Mouse (Mus musculus): ENCODE data around the gene Tmem235.

The Tmem235 gene

DNA sequence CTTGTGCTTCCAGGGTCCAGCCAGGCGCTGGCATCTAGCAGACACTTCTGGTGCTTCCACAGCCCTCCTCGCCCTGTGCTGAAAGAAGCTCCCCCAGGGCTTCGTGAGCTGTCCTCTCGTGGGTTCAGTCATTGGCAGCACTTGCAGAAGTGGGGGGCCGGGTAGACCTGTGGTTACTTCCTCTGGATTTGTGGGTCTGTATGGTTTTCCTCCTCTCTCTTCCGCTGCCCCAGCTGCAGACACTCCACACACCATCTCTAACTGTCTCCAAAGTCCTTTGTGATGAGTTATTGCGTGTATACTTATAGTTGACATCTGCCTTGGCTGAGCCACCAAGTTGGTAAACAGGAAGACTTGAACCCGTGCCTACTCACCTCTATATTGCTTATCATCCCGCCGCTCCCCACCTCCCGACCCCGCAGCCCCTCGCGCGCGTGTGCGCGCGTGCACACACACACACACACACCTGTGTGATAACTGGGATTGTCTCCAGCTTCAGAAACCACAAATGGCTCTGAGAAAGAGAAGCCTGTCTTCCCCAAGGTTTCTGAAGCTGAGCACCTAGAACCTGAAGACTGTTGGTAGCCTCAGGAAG lies 31.1 kb downstream of the Tmem235 start:
- peak; percentile 55 for DNase-seq (ENCODE audit: low read depth)

- peak; percentile 83 for DNase-seq (ENCODE audit: low read depth)
These were observed 31.6 kb downstream of the Tmem235 start for GRCm38 (mm10) chr11:117892199-117892598.

- no peak for DNase-seq (ENCODE audit: low read depth)
These were observed 34.1 kb downstream of the Tmem235 start for GRCm38 (mm10) chr11:117894676-117895075.

DNA sequence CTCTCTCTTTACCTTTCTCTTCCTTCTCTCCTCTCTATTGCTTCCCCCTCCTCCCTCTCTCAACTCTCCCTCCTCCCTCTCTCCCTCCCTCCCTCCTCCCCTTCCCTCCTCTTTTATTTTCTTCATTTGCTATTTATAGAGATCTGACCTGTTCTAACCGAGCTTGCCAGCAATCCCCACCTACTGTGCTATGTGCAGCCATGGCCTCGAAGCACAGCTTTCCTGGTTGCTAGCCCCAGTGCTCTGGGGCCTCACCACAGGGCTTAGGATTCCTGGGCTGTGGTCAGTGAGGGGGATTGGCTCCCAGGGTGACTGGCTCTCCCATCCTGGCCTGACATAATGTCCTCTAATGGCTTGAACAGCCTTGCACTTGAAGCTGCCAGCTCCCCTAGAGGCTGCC lies 36.0 kb downstream of the Tmem235 start:
- DNase-seq (ENCODE audit: low read depth): no peak

GRCm38 (mm10) chr11:117902282-117902681 lies 41.7 kb downstream of the Tmem235 start:
- DNase-seq (ENCODE audit: low read depth): no peak

DNA sequence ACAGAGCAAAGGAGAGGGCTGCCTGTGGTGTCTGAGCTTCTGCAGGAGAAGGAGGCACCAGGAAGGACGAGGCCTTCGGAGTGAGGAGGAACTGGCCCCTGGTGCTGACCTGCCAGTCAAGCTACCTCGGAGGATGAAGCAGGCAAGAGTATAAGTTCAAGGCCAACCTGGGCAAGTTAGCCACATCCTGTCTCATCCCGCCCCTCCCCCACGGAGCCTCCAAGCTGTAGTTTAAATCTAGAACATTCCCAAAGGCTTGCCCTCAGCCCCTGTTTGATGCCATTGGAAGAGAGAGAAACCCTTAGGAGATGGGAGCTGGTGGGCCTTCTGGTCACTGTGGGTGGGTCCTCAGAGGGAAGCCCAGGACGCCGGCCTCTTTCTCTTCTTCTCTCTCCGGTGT lies 43.9 kb downstream of the Tmem235 start:
- DNase-seq (ENCODE audit: low read depth): no peak

GRCm38 (mm10) chr11:117909337-117909736 lies 48.8 kb downstream of the Tmem235 start:
- no peak for DNase-seq (ENCODE audit: low read depth)

- DNase-seq (ENCODE audit: low read depth): peak; percentile 88
These were observed 52.3 kb downstream of the Tmem235 start for GRCm38 (mm10) chr11:117912684-117913352.

DNA sequence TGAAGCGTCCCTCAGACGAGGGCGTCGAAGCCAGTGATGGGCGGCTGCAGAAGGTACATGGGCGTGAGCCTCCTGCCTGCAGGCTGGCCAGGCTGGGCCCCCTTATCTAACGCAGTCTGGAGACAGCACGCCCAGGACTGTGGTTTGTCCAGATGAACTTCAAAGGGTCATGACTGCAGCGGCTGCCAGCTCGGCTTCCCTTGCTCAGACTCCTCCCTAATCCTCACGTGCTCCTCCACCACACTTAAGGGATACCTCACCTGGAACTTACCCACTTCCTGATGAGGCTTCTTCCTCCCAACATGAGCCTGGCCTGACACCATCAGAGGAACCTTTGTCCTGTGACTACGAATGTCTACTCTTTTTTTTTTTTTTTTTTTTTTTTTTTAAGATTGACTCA lies 54.0 kb downstream of the Tmem235 start:
- DNase-seq (ENCODE audit: low read depth): peak; percentile 59
